Mouse (Mus musculus) kidney, adult 9 months (tissue): ENCODE measurements at regions not wholly inside any gene's neighbourhood (a gene's known extent, or its start where the extent isn't known, plus 50 kb on each side); places are given as distances from the start of the nearest gene placed in this dataset.

ENCODE experiments used
- DNase-seq: peaks from one replicate; pipeline ENCODE4 v3.0.0; 2022

DNA sequence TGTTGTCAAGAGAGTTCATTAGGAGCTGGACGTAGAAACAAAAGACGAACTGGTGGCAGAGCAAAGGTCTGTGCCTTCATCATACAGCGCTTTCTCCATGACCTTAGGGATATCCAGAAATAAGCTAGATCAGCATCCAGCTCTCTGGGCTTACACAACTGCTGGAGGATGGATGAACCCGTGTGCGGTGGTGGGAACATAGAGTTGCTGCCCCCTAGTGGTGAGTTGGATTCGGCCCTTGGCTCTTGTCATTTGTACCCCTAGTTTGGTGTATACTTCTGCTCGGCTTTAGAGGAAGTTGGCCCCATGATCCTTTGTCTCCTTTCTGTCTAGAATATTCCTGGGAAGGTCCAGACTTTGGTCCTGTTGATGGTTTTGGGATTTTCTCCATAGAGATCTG, 369.4 kb downstream of the Dhx35 start:
- DNase-seq = peak; percentile 61

GRCm38 (mm10) chr2:159168553-159169064, 374.0 kb downstream of the Dhx35 start:
- no peak for DNase-seq

DNA sequence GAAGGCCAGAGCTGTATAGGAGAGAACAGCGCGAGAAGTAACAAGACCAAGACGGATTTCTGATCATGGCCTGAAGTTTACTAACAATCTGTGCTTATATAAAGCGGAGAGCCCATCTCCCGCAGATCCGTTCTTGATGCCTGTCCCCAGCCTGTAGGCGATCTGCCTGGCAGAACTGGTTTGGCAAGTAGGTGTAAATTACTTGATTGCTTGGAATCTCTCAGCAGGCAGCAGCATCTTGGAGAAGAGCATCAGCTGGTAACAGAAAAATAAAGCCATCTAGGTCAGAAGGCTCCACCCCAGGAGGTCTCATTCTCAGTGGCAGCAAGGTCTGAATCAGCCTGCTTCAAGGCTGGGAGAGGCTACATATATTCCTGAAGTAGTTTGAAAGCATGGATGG, 401.5 kb downstream of the Dhx35 start:
- no peak for DNase-seq

DNA sequence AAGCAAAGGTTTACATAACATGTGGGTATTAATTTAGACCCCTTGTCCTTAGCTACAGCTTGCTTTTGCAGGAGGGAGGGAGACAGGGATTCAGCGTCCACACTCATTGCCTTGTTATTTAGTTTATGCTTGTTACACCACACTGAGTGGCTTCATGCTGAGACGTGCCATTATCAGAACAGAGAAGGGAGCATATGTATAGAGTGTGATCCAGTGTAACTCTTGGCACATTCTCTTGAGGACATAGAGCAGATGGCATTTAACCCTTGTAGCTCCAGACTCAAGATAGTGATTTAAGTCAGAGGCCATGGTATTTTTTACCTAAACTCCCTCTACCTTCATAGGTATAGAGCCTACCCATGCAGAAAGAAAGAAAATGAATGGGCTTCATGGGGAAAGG, 437.7 kb downstream of the Dhx35 start:
- DNase-seq = no peak

DNA sequence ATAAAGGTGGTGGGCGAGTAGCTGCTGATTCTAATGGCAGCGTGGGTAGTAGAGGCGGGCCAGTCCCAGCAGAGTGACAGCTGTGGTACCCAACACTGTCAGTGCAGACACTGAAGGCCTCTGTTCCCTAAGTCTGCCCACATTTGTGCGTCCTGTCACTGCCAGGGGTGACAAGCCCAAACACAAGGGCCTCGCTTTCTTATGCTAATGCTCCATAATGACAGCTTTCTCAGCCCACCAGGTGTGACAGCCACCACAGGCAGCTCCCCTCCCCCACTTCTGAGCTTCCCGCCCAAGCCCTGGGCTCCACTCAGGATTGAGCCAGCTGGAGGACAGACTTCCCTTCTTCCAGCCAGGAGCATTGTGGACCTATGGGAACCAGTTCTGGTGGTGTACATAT, 440.4 kb downstream of the Dhx35 start:
- DNase-seq = no peak

- DNase-seq = no peak
Observed at GRCm38 (mm10) chr2:159250065-159250464, 455.5 kb downstream of the Dhx35 start.

- no peak for DNase-seq
Observed at GRCm38 (mm10) chr2:159250993-159251665, 456.5 kb downstream of the Dhx35 start.

- peak; percentile 23 for DNase-seq
Observed at GRCm38 (mm10) chr2:159270221-159271080, 475.8 kb downstream of the Dhx35 start.

GRCm38 (mm10) chr2:159278896-159279295, 484.3 kb downstream of the Dhx35 start:
- no peak for DNase-seq

DNA sequence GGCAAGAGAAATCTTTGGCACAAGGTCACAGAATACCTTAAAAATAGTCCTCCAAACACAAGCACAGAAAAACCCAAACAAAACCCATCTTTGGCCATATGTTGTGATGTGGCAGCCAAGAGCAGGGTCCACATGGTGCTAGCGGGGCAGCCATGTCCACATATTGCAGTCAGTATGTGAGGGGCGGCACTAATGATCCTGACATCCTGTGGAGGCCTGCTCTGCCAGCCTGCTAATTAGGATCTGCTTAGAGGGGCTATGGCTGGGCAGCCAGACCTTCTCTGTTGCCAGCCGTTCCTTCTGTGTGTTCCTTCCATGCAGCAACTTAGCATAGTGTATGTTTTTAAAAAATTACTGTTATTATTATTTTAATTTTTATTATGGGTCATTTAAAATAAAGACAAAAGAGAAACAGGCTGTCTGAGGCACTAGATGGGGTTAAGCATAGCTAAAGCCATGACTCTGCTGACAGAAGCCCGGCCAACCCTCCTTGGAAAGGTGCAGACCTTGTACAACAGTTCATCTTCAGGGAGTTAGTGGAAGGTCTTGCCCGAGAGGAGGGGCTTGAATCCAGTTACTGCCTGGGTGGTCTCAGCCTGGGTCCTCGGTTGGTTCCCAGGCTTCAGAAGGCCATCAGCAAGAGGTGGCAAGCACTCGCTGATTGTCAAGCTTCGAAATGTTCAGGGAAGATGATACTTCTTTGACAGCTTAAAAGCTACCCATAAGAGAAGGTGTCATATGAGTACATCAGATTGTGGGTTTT, 487.1 kb downstream of the Dhx35 start:
- DNase-seq = no peak

GRCm38 (mm10) chr2:159284100-159284499, 489.5 kb downstream of the Dhx35 start:
- DNase-seq = no peak

DNA sequence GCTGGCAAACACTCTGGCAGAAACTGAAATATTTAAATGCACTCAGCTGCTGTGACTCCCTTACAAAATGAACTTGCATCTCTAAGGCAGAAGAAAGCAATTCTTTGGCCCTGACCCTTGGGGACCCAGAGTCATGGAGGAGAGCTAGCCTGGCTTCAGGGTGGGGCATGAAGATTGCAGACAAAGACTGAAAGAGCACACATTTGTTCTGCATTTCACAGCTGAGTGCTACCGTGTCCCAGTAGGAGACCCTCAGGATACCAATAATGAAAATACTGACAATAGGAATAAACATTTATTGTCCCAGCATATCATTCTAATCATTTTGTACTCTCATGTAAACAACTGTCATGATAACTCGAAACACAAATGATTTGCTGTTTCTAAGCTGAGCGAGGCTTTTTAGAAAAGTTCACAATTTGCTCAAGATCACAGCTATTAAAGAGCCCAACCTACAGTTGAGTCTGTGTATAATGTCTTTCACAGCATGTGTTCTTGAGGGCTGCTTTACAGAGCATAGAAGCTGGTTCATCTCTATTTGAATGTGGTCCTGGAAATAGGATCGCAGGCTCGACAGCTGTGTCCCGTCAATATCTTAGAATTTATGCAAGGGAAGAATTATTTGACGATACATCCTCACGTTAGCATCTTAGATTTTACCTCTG, 490.1 kb downstream of the Dhx35 start:
- no peak for DNase-seq

GRCm38 (mm10) chr2:159287996-159288563, 493.5 kb downstream of the Dhx35 start:
- DNase-seq = no peak

DNA sequence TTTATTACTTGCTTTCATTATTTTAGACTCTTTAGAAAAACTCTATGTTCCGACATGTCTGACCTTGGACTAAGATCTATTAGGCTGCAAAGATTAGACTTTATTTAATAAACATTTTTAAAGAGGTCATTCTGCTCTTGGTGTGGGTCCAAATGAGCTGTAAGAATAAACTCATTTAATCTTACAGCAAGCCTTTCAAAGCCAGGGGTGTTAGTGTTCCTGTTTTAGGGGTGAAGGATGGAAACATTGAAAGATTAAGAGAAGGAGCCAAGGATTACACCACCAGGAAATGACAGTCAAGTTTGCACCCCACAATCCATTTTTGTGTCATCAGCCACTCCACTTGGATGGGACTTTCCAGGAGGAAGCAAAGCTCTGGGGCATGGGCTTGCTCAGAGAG, 495.5 kb downstream of the Dhx35 start:
- DNase-seq = peak; percentile 19

- no peak for DNase-seq
Observed at GRCm38 (mm10) chr2:159307001-159307400, 512.4 kb downstream of the Dhx35 start.

- DNase-seq = no peak
Observed at GRCm38 (mm10) chr2:159334711-159335110, 540.1 kb downstream of the Dhx35 start.

- no peak for DNase-seq
Observed at GRCm38 (mm10) chr2:159336646-159337045, 542.0 kb downstream of the Dhx35 start.

- no peak for DNase-seq
Observed at GRCm38 (mm10) chr2:159343624-159344560, 549.3 kb downstream of the Dhx35 start.

- DNase-seq = no peak
Observed at GRCm38 (mm10) chr2:159354247-159354646, 559.6 kb downstream of the Dhx35 start.

DNA sequence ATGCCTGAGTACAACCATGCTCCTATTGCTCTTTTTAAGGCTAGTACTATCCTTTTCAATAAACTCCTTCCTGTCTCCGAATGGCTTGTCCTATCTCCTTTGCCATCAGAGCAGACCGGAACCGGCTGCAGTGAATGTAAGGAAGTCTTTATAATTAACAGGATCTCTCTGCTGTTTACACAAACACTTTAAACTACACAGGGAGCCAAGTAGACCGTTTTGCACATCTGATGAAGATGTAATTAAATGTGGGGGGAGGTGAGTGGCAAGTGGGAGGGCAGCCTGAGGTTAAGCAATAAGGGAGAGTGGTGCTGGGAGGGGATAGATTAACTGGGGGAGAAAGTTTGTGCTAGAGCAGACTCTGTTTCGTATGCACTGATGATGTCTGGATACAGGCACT, 561.9 kb downstream of the Dhx35 start:
- no peak for DNase-seq

- DNase-seq = no peak
Observed at GRCm38 (mm10) chr2:159361371-159361770, 566.8 kb downstream of the Dhx35 start.
